Mouse (Mus musculus) stomach, embryonic 14.5 days (tissue): ENCODE results near the gene Gpx6. TPM values are rescaled to one million over a fixed set of nuclear protein-coding genes. Genes with fewer than 3 reads are reported as not detected.

Experiments used
- ATAC-seq: fragments of 200-750 bp; cut with Nextera tagmentation; 2 replicates; pipeline ENCODE4 v1.8.0; 2017; ENCODE audit warnings: low read depth, moderate TSS enrichment; ENCODE audit not compliant: insufficient number of reproducible peaks, insufficient read depth, low FRiP score
- H3K27ac ChIP-seq: fragments of 300-500 bp; sonication (generic); 2 replicates; pipeline ENCODE4 v1.5.1; 2014; ENCODE audit warnings: mild to moderate bottlenecking, low read length, moderate library complexity, mixed read lengths
- H3K27me3 ChIP-seq: fragments of 300-500 bp; sonication (generic); 2 replicates; pipeline ENCODE4 v1.6.1; 2014; ENCODE audit warnings: low read length, control low read depth, mixed read lengths; ENCODE audit not compliant: control insufficient read depth, insufficient read depth
- H3K36me3 ChIP-seq: fragments of 300-500 bp; sonication (generic); 2 replicates; pipeline ENCODE4 v1.6.1; 2014; ENCODE audit warnings: mild to moderate bottlenecking, control low read depth, low read length, moderate library complexity, mixed read lengths; ENCODE audit not compliant: control insufficient read depth, insufficient read depth
- H3K4me1 ChIP-seq: fragments of 300-500 bp; sonication (generic); 2 replicates; pipeline ENCODE4 v1.6.1; 2014; ENCODE audit warnings: low read length, control low read depth, mixed read lengths; ENCODE audit not compliant: control insufficient read depth, insufficient read depth
- H3K4me2 ChIP-seq: fragments of 300-500 bp; sonication (generic); replicated peaks from 2 replicates; pipeline ENCODE4 v1.6.1; 2014; ENCODE audit warnings: low read depth, low read length, control low read depth
- H3K4me3 ChIP-seq: fragments of 300-500 bp; sonication (generic); 2 replicates; pipeline ENCODE4 v1.5.1; 2014; ENCODE audit warnings: low read depth, low read length, control low read depth
- H3K9ac ChIP-seq: fragments of 300-500 bp; sonication (generic); replicated peaks from 2 replicates; pipeline ENCODE4 v1.6.1; 2014; ENCODE audit warnings: low read depth, mild to moderate bottlenecking, control low read depth, low read length, moderate library complexity, mixed read lengths
- H3K9me3 ChIP-seq: fragments of 300-500 bp; sonication (generic); 2 replicates; pipeline ENCODE4 v1.6.1; 2016; ENCODE audit warnings: low read depth, low read length, control low read depth; ENCODE audit not compliant: control insufficient read depth
- WGBS: fragments of 180-500 bp; shearing (Covaris S2); extraction: QIAGEN DNeasy Blood & Tissue Kit; methylation state at CpG from one replicate; pipeline ENCODE4 v1.1.7; 2014; 5-methylcytosine and 5-hydroxymethylcytosine counted together
- polyA plus RNA-seq: library from polyadenylated mRNA; unstranded; fragments of >200 nt; fragmentation: Nextera tagmentation; extraction: Ambion mirVana; gene quantifications from 2 replicates; pipeline ENCODE4 v1.2.1, GENCODE M21; 2014

Gpx6 gene
- polyA plus RNA-seq, 1 experiment from 2014 or later = not detected

- Histone ChIP-seq H3K9me3 (no peaks in the 10 kb centered on the region), H3K4me3 (peak overlapping the region; percentile 64), H3K36me3 (no peaks in the 10 kb centered on the region), H3K27ac (no peak overlapping the region), H3K4me1 (no peaks in the 10 kb centered on the region), H3K9ac (0 out of 2 replicates have a peak overlapping the region, but pooled peaks have one; percentile 21), H3K27me3 (no peaks in the 10 kb centered on the region), H3K4me2 (peak overlapping the region; percentile 50)
- WGBS = under 1% methylated on average over 25 of the region's 25 CpGs
- no peak for ATAC-seq
Observed at GRCm38 (mm10) chr13:21275815-21276550, 35.9 kb upstream of the Gpx6 start.

DNA sequence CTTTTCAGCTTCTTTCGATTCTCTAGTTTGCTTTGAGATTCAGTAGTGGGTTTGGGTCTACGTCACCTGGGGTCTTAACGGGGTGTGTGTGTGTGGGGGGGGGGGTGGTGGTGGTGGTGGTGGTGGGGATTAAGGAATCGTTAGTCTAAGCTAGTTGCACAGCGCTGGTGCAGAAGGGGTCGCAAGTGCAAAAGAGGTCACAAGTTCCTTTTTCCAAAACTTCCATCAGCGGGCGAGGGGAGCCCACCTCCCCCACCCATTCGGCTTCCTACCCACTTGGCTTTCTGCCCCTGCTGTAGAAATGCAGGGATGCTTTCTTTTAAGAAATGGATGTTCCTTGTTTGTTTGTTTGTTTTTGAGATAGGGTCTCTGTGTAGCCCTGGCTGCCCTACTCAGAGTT, 35.4 kb upstream of the Gpx6 start:
- WGBS = under 1% methylated on average over 9 of the region's 9 CpGs
- Histone ChIP-seq H3K36me3 (no peaks in the 10 kb centered on the region), H3K4me1 (no peaks in the 10 kb centered on the region), H3K27me3 (no peaks in the 10 kb centered on the region), H3K4me3 (peak overlapping the region; percentile 64), H3K4me2 (peak overlapping the region; percentile 50), H3K9me3 (no peaks in the 10 kb centered on the region), H3K9ac (0 out of 2 replicates have a peak overlapping the region, but pooled peaks have one; percentile 21), H3K27ac (no peak overlapping the region)
- ATAC-seq = no peak

GRCm38 (mm10) chr13:21279076-21279475, 32.8 kb upstream of the Gpx6 start:
- Histone ChIP-seq H3K27ac (no peak overlapping the region), H3K4me1 (no peaks in the 10 kb centered on the region), H3K36me3 (no peaks in the 10 kb centered on the region), H3K9me3 (no peaks in the 10 kb centered on the region), H3K27me3 (no peaks in the 10 kb centered on the region), H3K4me3 (peak overlapping the region; percentile 46), H3K9ac (peak overlapping the region; percentile 25; the same call in 1 of the 2 replicates), H3K4me2 (peak overlapping the region; percentile 72)
- 4% methylated on average over 8 of the region's 8 CpGs for WGBS
- ATAC-seq = no peak

GRCm38 (mm10) chr13:21279559-21279958, 32.4 kb upstream of the Gpx6 start:
- no peaks in the 10 kb centered on the region for H3K27me3 ChIP-seq
- no peaks in the 10 kb centered on the region for H3K36me3 ChIP-seq
- no peaks in the 10 kb centered on the region for H3K9me3 ChIP-seq
- no peaks in the 10 kb centered on the region for H3K4me1 ChIP-seq
- WGBS = under 1% methylated on average over 13 of the region's 13 CpGs
- peak overlapping the region; percentile 72 for H3K4me2 ChIP-seq
- peak overlapping the region; percentile 46 for H3K4me3 ChIP-seq
- peak overlapping the region; percentile 25; the same call in 1 of the 2 replicates for H3K9ac ChIP-seq
- peak; percentile 31; the same call in 1 of the 2 replicates for ATAC-seq
- H3K27ac ChIP-seq = no peak overlapping the region

DNA sequence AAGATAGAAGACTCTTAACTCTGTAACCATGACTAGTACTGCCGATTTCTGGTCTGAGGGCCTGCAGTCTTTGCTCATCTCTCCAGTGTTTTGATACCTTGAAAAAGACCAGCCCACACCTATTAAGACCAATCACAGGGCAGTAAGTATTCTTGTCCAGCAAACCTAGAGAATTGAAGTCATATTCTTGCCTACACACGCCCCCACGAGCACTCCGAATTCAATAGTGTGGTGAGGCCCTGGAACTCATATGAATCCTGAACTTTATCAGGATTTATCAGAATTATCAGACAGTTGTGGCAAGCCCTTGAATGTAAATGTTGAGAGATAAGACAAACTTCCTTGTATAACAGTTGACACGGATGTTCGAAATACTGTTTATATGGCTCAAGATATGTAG, 19.3 kb upstream of the Gpx6 start, which contains the start of gene Gpx5:
Gene Gpx5, minus strand, starts transcription at position 101 of the 400 bp plus-strand sequence.
- Histone ChIP-seq H3K9ac (no peak within 1 kb of the TSS), H3K36me3 (no peaks in the 10 kb centered on the region), H3K4me1 (no peaks in the 10 kb centered on the region), H3K4me2 (no peak within 1 kb of the TSS), H3K27ac (no peak within 1 kb of the TSS), H3K4me3 (no peak within 1 kb of the TSS), H3K9me3 (no peaks in the 10 kb centered on the region), H3K27me3 (no peaks in the 10 kb centered on the region)
- WGBS = 84% methylated on average over 6 of the region's 6 CpGs
- ATAC-seq = no peak

DNA sequence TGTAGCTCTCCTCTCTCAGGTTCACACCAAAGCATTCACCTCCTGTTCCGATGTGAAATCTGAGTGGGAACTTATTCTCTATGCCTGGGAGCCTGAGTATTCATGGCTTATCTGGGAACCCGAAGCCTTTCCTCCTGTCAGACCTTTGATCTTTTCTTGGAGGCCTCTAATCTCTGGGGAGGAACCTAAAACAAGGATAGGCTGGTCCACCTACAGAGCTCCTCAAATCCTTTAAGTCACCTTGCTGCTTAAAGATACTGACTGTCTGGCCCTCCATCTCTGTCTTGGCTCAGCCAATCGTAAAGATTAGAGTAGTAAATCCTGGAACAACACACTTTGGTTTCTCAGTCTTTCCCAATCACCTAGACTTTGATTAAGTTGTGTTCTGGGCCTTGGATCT, 13.4 kb upstream of the Gpx6 start:
- WGBS = 36% methylated on average over 3 of the region's 3 CpGs
- H3K27ac ChIP-seq = no peak overlapping the region
- no peak for ATAC-seq

DNA sequence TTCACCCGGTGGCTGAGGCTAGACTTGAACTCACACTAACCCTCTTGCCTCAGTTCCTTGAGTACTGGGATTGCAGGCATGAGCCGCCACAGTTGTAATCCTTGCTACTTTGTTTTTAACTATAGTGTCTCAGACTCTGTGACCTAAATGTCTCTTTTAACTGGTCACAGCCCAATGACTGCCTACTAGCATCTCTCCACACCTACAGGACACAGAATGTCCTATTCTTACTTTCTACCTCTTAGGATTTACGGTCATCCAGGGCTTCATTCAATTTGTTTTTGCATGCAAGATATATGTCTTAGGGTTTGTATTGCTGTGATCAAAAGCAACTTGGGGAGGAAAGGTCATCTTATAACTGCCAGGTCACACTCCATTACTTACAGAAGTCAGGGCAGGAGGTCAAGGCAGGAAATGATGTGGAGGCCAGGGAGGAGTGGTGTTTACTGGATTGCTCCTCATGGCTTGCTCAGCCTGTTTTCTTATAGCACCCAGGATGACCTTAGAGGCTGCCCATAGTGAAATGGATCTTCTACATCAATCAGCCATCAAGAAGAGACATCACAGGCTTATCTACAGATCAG, 7.3 kb upstream of the Gpx6 start:
- H3K36me3 ChIP-seq = no peaks in the 10 kb centered on the region
- H3K9me3 ChIP-seq = no peaks in the 10 kb centered on the region
- H3K27ac ChIP-seq = no peak overlapping the region
- H3K27me3 ChIP-seq = no peaks in the 10 kb centered on the region
- H3K4me2 ChIP-seq = no peak overlapping the region
- no peaks in the 10 kb centered on the region for H3K4me1 ChIP-seq
- H3K4me3 ChIP-seq = no peak overlapping the region
- H3K9ac ChIP-seq = no peak overlapping the region
- WGBS = 49% methylated on average over 3 of the region's 3 CpGs
- no peak for ATAC-seq

More for the DNA sequence above, 13.4 kb upstream of the Gpx6 start:
- H3K4me3 ChIP-seq = no peak overlapping the region
- no peak overlapping the region for H3K9ac ChIP-seq
- no peaks in the 10 kb centered on the region for H3K36me3 ChIP-seq
- H3K4me1 ChIP-seq = no peaks in the 10 kb centered on the region
- H3K4me2 ChIP-seq = no peak overlapping the region
- H3K9me3 ChIP-seq = no peaks in the 10 kb centered on the region
- no peaks in the 10 kb centered on the region for H3K27me3 ChIP-seq

DNA sequence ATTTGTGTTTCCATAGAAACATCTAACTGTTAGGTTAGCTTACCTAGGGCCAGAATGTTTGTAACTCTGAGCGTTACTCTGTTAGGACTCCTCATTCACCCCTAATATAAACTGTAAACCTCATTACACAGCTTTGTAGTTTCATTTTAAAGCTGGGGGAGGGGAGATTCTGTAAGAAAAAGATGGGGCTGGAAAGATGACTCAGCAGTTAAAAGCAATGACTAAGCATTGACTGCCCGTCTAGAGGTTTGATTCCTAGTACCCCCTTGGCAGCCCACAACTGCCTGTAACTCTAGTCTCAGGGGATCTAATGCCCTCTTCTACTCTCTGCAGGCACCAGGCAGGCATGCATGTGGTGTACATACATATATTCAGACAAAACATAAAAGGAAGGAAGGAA, 2.1 kb upstream of the Gpx6 start:
- Histone ChIP-seq H3K4me1 (no peaks in the 10 kb centered on the region), H3K27ac (no peak overlapping the region), H3K9me3 (no peaks in the 10 kb centered on the region), H3K9ac (no peak overlapping the region), H3K4me3 (no peak overlapping the region), H3K27me3 (no peaks in the 10 kb centered on the region), H3K36me3 (no peaks in the 10 kb centered on the region), H3K4me2 (no peak overlapping the region)
- 50% methylated on average over 2 of the region's 2 CpGs for WGBS
- no peak for ATAC-seq
